Mouse (Mus musculus) liver, postnatal 0 days (tissue): ENCODE data around the gene Gm8122.
"Not testable (repeated sequence)": the region's sequence is repeated elsewhere in the genome, so short reads cannot be mapped to it uniquely, and the experiment has no call there.

Experiments used
- CTCF ChIP-seq: sonication (generic); IDR thresholded peaks from 2 replicates; pipeline ENCODE4 v1.5.1; 2016; ENCODE audit warnings: antibody characterized with exemption, low read depth
- EP300 ChIP-seq: IDR thresholded peaks from 2 replicates; pipeline ENCODE4 v1.6.1; 2016; ENCODE audit warnings: antibody characterized with exemption, low read depth, mild to moderate bottlenecking

- not testable (repeated sequence) for TF ChIP-seq CTCF, EP300
These were observed 34.1 kb upstream of the Gm8122 start for GRCm38 (mm10) chr14:43269211-43269610.
